Mouse (Mus musculus) midbrain, embryonic 12.5 days (tissue): ENCODE data around the gene Ttc34. TPM values are rescaled to one million over a fixed set of nuclear protein-coding genes. Genes with fewer than 3 reads are reported as not detected.

Experiments used
- ATAC-seq: fragments of 200-750 bp; cut with Nextera tagmentation; 2 replicates; pipeline ENCODE4 v1.8.0; 2017; ENCODE audit warnings: low read depth, moderate TSS enrichment, moderate library complexity; ENCODE audit not compliant: low FRiP score
- H3K27ac ChIP-seq: fragments of 300-500 bp; sonication (generic); replicated peaks from 2 replicates; pipeline ENCODE4 v1.5.1; 2016; ENCODE audit warnings: mild to moderate bottlenecking
- H3K27me3 ChIP-seq: fragments of 300-500 bp; sonication (generic); 2 replicates; pipeline ENCODE4 v1.6.1; 2016; ENCODE audit warnings: mild to moderate bottlenecking
- H3K36me3 ChIP-seq: fragments of 300-500 bp; sonication (generic); 2 replicates; pipeline ENCODE4 v1.6.1; 2016
- H3K4me1 ChIP-seq: fragments of 300-500 bp; sonication (generic); 2 replicates; pipeline ENCODE4 v1.6.1; 2016
- H3K4me2 ChIP-seq: fragments of 300-500 bp; sonication (generic); replicated peaks from 2 replicates; pipeline ENCODE4 v1.6.1; 2016; ENCODE audit warnings: mild to moderate bottlenecking, moderate library complexity
- H3K4me3 ChIP-seq: fragments of 300-500 bp; sonication (generic); 2 replicates; pipeline ENCODE4 v1.5.1; 2016; ENCODE audit warnings: mild to moderate bottlenecking
- H3K9ac ChIP-seq: fragments of 300-500 bp; sonication (generic); replicated peaks from 2 replicates; pipeline ENCODE4 v1.6.1; 2016; ENCODE audit warnings: mild to moderate bottlenecking, moderate library complexity
- H3K9me3 ChIP-seq: fragments of 300-500 bp; sonication (generic); 2 replicates; pipeline ENCODE4 v1.6.1; 2016; ENCODE audit warnings: mild to moderate bottlenecking
- WGBS: fragments of 180-500 bp; shearing (Covaris S2); methylation state at CpG from one replicate; pipeline ENCODE4 v1.1.7; 2016; 5-methylcytosine and 5-hydroxymethylcytosine counted together
- polyA plus RNA-seq: library from polyadenylated mRNA; unstranded; fragments of >200 nt; fragmentation: Nextera tagmentation; extraction: Ambion mirVana; gene quantifications from 2 replicates; pipeline ENCODE4 v1.2.1, GENCODE M21; 2016

The Ttc34 gene
- polyA plus RNA-seq, 1 experiment from 2014 or later: 0.46 TPM

DNA sequence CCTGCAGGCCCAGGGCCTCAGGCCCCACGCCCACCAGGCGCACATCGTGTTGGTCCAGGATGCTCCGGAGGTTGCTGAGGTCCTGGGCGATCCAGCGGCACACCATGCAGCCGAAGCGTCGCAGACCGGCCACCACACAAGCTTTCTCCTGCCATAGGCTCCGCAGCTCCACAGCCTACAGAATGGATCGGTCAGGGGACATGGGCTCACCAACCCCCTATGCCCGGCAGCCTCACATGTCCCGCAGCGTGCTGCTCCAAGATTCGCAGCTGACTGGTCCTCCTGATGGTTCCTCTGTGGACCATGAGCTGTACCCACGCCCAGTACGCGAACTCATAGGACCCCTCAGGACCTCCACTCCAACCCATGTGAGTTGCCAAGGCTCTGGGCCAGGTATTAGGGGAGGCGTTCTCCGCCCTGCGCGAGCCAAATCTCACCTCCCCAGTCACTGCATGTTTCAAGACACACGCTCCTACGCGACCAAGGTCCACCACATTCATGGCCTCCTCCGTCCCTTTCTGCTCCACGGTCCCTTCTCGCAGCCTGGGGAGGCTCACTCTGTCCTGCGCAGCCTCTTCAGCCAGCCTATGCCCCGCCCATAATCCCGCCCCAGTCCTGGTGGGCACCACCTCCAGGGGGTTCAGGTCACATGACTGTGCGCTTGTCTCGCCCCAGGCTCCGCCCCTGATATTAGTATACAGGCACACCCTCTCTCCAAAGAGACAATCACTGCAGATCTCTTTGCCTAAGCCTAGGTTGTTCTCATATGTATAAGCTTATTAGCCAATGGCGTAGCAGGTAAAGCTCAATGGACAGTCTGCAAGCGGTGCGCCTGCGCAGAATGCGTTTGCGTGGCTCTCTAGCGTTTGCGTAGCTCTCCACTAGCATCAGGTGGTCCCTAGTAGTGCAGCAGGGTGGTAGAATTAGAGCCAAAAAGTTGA is 61.5 kb downstream of the Ttc34 start, which contains the start of gene Fam213b:
Gene Fam213b (minus strand): TSS at position 630 of the 941 bp plus-strand sequence.
- no peaks in the 10 kb centered on the region for H3K9me3 ChIP-seq
- peaks cover 23% of the 10 kb centered on the region for H3K4me1 ChIP-seq
- peak within 1 kb of the TSS; percentile 57 for H3K4me3 ChIP-seq
- H3K4me2 ChIP-seq: peak within 1 kb of the TSS; percentile 80
- 5% methylated on average over 43 of the region's 43 CpGs for WGBS
- ATAC-seq: peak; percentile 97
- peaks cover 22% of the 10 kb centered on the region; the same call in 1 of the 2 replicates for H3K27me3 ChIP-seq
- peak within 1 kb of the TSS; percentile 69 for H3K9ac ChIP-seq
- peak within 1 kb of the TSS; percentile 50; the same call in 1 of the 2 replicates for H3K27ac ChIP-seq
- H3K36me3 ChIP-seq: 0 out of 2 replicates have a peak, but pooled peaks cover 7% of the 10 kb centered on the region

- no peak overlapping the region for H3K4me3 ChIP-seq
- 88% methylated on average over 2 of the region's 2 CpGs for WGBS
- peaks cover 14% of the 10 kb centered on the region for H3K4me1 ChIP-seq
- H3K4me2 ChIP-seq: no peak overlapping the region
- no peak overlapping the region for H3K27ac ChIP-seq
- H3K36me3 ChIP-seq: no peaks in the 10 kb centered on the region
- ATAC-seq: no peak
- H3K27me3 ChIP-seq: peaks cover 25% of the 10 kb centered on the region; the same call in 1 of the 2 replicates
- no peak overlapping the region for H3K9ac ChIP-seq
- H3K9me3 ChIP-seq: no peaks in the 10 kb centered on the region
Measured at GRCm38 (mm10) chr4:154902371-154902770, 65.1 kb downstream of the Ttc34 start.

GRCm38 (mm10) chr4:154904185-154905071 is 67.2 kb downstream of the Ttc34 start:
- H3K4me3 ChIP-seq: peak overlapping the region; percentile 28
- H3K9me3 ChIP-seq: no peaks in the 10 kb centered on the region
- H3K4me2 ChIP-seq: peak overlapping the region; percentile 53
- no peaks in the 10 kb centered on the region for H3K36me3 ChIP-seq
- H3K27ac ChIP-seq: no peak overlapping the region
- 0 out of 2 replicates have a peak, but pooled peaks cover 19% of the 10 kb centered on the region for H3K27me3 ChIP-seq
- peaks cover 5% of the 10 kb centered on the region for H3K4me1 ChIP-seq
- WGBS: 4% methylated on average over 16 of the region's 16 CpGs
- peak; percentile 78 for ATAC-seq
- peak overlapping the region; percentile 24 for H3K9ac ChIP-seq

DNA sequence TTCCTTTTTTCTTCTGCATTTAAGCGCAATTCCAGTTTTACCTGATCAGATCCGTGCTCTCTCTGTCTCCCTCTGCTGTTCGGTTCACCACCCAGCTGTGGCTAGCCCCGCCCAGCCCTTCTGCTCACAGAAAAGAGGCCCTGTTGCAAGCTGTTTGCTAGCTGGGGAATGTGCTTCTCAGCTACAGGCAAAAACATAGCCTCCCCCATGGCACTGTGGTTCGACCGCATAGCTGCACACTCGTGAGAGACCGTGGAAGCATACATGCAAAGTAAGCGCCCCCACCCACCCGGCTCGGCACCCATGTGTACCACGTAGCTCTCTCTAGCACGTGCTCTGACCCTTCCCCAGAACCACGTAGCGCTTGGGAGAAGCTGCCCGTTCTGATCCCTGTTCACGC is 70.6 kb downstream of the Ttc34 start:
- 0 out of 2 replicates have a peak, but pooled peaks cover 14% of the 10 kb centered on the region for H3K27me3 ChIP-seq
- WGBS: 45% methylated on average over 17 of the region's 17 CpGs
- ATAC-seq: peak; percentile 56; the same call in 1 of the 2 replicates
- no peaks in the 10 kb centered on the region for H3K36me3 ChIP-seq
- H3K27ac ChIP-seq: no peak overlapping the region
- peaks cover 17% of the 10 kb centered on the region for H3K4me1 ChIP-seq
- H3K9me3 ChIP-seq: no peaks in the 10 kb centered on the region
- H3K9ac ChIP-seq: no peak overlapping the region
- peak overlapping the region; percentile 18; the same call in 1 of the 2 replicates for H3K4me2 ChIP-seq
- no peak overlapping the region for H3K4me3 ChIP-seq

DNA sequence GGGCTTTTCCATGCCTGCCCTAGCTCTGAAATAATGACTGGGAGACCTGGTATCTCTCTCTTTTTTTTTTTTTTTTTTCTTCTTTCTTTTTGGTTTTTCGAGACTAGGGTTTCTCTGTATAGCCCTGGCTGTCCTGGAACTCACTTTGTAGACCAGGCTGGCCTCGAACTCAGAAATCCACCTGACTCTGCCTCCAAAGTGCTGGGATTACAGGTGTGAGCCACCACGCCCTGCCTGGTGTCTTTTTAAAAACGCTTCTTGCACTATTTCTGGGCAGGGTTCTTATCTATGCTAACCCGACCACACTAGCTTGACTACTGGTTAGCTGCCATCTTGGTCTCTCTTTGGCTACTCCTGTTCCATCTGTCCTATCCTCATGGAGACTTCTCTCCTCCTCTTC is 71.2 kb downstream of the Ttc34 start:
- no peak overlapping the region for H3K4me3 ChIP-seq
- no peak overlapping the region for H3K4me2 ChIP-seq
- ATAC-seq: no peak
- H3K4me1 ChIP-seq: peaks cover 17% of the 10 kb centered on the region
- H3K27ac ChIP-seq: no peak overlapping the region
- H3K36me3 ChIP-seq: no peaks in the 10 kb centered on the region
- H3K27me3 ChIP-seq: 0 out of 2 replicates have a peak, but pooled peaks cover 8% of the 10 kb centered on the region
- H3K9me3 ChIP-seq: no peaks in the 10 kb centered on the region
- H3K9ac ChIP-seq: no peak overlapping the region
- 90% methylated on average over 5 of the region's 5 CpGs for WGBS

- WGBS: 12% methylated on average over 15 of the region's 15 CpGs
- Histone ChIP-seq H3K27ac (0 out of 2 replicates have a peak overlapping the region, but pooled peaks have one; percentile 30), H3K4me1 (peaks cover 17% of the 10 kb centered on the region), H3K36me3 (no peaks in the 10 kb centered on the region), H3K9ac (no peak overlapping the region), H3K4me2 (peak overlapping the region; percentile 13), H3K27me3 (0 out of 2 replicates have a peak, but pooled peaks cover 5% of the 10 kb centered on the region), H3K9me3 (no peaks in the 10 kb centered on the region), H3K4me3 (no peak overlapping the region)
- no peak for ATAC-seq
Measured at GRCm38 (mm10) chr4:154910606-154911522, 73.6 kb downstream of the Ttc34 start.

DNA sequence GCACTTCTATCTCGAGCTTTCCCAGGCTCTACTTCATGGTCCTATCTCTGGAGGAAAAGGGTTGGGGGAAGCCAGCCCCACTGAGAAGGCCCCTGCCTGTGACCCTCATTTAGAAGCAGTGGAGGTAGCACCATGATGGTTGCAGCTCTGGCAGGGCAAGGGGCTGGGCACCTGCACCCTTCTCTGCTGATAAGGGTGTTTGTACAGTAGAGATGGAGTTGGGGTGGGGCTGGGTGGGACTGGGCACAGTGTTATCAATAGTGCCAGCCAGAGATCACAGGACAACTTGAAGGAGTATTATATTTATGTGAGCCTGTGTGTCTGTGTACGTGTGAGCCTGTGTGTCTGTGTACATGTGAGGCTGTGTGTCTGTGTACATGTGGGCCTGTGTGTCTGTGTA is 74.4 kb downstream of the Ttc34 start:
- H3K9me3 ChIP-seq: no peaks in the 10 kb centered on the region
- H3K36me3 ChIP-seq: no peaks in the 10 kb centered on the region
- 0 out of 2 replicates have a peak overlapping the region, but pooled peaks have one; percentile 30 for H3K27ac ChIP-seq
- no peak for ATAC-seq
- no peak overlapping the region for H3K4me2 ChIP-seq
- H3K27me3 ChIP-seq: 0 out of 2 replicates have a peak, but pooled peaks cover 5% of the 10 kb centered on the region
- WGBS: 69% methylated on average over 2 of the region's 2 CpGs
- peaks cover 17% of the 10 kb centered on the region for H3K4me1 ChIP-seq
- no peak overlapping the region for H3K9ac ChIP-seq
- H3K4me3 ChIP-seq: no peak overlapping the region

DNA sequence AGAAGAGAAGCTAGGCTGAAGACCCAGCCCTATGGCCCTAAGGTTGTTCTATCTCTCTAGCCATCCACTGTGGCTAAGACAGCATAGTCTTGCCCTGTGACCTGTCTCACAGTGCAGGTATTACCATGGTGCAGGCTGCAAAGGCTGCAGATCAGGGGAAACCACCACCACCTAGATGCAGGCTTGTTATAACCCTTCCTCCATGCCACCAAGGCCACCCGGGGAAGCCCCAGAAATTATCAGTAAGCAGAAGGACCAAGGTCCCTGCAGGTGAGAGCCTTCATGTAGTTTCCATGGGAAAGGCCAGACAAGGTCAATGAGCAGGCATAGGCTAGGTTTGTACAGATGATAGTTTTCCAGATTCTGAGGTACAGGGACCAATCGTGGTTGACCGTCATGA is 76.6 kb downstream of the Ttc34 start:
- Histone ChIP-seq H3K27ac (no peak overlapping the region), H3K4me1 (peaks cover 12% of the 10 kb centered on the region), H3K4me3 (no peak overlapping the region), H3K27me3 (0 out of 2 replicates have a peak, but pooled peaks cover 5% of the 10 kb centered on the region), H3K9ac (no peak overlapping the region), H3K36me3 (no peaks in the 10 kb centered on the region), H3K9me3 (no peaks in the 10 kb centered on the region), H3K4me2 (no peak overlapping the region)
- 93% methylated on average over 3 of the region's 3 CpGs for WGBS
- ATAC-seq: no peak

GRCm38 (mm10) chr4:154914252-154914651 is 77.0 kb downstream of the Ttc34 start:
- WGBS: 94% methylated on average over 4 of the region's 4 CpGs
- Histone ChIP-seq H3K9ac (no peak overlapping the region), H3K4me2 (no peak overlapping the region), H3K4me1 (peaks cover 12% of the 10 kb centered on the region), H3K36me3 (no peaks in the 10 kb centered on the region), H3K4me3 (no peak overlapping the region), H3K27ac (no peak overlapping the region), H3K9me3 (no peaks in the 10 kb centered on the region), H3K27me3 (0 out of 2 replicates have a peak, but pooled peaks cover 5% of the 10 kb centered on the region)
- ATAC-seq: no peak

DNA sequence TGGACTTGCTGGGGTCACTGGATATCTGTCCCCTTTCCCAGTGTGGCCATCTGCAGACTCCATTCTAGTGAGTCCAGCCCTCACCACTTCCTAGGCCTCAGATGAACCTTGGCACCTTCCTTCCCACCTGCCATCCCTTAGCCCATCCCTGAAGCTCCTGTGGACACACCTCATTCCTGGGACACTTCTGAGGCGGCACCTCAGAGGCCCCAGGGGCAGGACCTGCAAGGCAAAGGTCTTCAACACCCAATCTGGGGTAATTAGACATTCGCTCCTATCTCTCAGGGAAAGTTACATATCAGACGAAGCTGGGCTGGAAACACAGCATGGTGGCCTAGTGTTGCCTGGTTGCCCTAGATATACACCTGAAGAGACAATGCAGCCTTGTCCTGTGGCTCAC is 77.4 kb downstream of the Ttc34 start:
- H3K9ac ChIP-seq: no peak overlapping the region
- H3K4me1 ChIP-seq: peaks cover 12% of the 10 kb centered on the region
- 91% methylated on average over 3 of the region's 3 CpGs for WGBS
- no peak overlapping the region for H3K27ac ChIP-seq
- 0 out of 2 replicates have a peak, but pooled peaks cover 5% of the 10 kb centered on the region for H3K27me3 ChIP-seq
- no peak for ATAC-seq
- H3K4me2 ChIP-seq: no peak overlapping the region
- no peaks in the 10 kb centered on the region for H3K9me3 ChIP-seq
- H3K36me3 ChIP-seq: no peaks in the 10 kb centered on the region
- H3K4me3 ChIP-seq: no peak overlapping the region
